Mouse (Mus musculus): ENCODE results near the gene Gm49388.

Gm49388 gene

GRCm38 (mm10) chr7:127785308-127785707 lies at the start of gene Gm49388:
Gene Gm49388 (plus strand): TSS chr7:127785608.
- DNase-seq, result no peak

- peak; percentile 90 for DNase-seq
Measured at GRCm38 (mm10) chr7:127744366-127745045, 40.9 kb upstream of the Gm49388 start, which contains the start of gene Fbxl19. Gene Fbxl19 (plus strand): TSS chr7:127744543.

GRCm38 (mm10) chr7:127745251-127745651 lies 40.2 kb upstream of the Gm49388 start:
- peak; percentile 94 for DNase-seq

GRCm38 (mm10) chr7:127745652-127746493 lies 39.5 kb upstream of the Gm49388 start:
- peak; percentile 97 for DNase-seq

DNA sequence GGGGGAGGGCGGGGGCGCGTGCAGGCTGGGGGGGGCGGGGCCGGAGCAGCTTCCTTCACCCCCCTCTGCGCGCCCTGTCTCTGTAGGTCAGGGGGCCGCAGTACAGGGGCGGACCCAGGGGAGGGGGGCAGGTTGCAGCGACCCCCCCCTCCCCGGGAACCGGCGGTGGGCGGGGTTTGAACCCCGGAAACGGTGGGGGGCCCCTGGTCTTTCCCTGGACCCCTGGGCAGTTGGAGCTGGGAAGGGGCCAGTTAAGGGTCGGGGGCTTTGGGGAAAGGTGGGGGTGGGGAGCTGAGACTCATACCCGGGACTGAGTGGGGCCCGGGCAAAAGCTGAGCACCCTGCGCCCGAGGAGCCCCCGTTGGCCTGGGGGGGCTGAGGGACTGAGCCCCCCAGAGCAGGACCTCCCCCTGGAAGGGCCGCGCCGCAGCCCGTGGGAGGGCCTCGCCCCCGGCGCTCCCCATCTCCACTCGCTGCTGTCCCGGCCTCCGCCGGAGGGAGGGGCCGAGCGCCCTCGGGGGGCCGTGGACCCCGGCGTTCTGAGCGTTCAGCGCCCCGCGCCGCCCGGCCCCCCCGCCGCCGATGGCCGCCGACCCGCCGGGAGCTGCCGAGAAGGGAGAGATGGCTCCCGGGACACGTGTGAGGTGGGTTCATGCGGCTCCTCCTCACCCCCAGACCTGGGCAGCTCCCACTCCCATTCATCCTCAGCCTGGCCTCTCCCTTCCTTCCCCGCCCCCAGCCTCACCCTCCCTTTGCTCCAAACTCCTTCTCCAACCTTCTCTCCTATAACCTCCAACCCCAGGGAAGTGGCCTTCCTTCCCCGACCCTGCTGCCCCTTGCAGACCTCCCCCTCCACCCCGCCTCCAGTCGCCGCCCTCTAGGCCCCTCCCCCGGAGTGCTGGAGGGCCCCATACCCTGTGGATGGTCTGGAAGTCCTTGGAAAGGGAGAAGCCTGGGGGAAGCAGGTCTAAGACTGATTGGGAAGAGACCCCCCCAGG lies 38.6 kb upstream of the Gm49388 start:
- peak; percentile 71 for DNase-seq

- no peak for DNase-seq
Measured at GRCm38 (mm10) chr7:127747559-127748234, 37.7 kb upstream of the Gm49388 start.

- no peak for DNase-seq
Measured at GRCm38 (mm10) chr7:127748235-127748560, 37.2 kb upstream of the Gm49388 start.

DNA sequence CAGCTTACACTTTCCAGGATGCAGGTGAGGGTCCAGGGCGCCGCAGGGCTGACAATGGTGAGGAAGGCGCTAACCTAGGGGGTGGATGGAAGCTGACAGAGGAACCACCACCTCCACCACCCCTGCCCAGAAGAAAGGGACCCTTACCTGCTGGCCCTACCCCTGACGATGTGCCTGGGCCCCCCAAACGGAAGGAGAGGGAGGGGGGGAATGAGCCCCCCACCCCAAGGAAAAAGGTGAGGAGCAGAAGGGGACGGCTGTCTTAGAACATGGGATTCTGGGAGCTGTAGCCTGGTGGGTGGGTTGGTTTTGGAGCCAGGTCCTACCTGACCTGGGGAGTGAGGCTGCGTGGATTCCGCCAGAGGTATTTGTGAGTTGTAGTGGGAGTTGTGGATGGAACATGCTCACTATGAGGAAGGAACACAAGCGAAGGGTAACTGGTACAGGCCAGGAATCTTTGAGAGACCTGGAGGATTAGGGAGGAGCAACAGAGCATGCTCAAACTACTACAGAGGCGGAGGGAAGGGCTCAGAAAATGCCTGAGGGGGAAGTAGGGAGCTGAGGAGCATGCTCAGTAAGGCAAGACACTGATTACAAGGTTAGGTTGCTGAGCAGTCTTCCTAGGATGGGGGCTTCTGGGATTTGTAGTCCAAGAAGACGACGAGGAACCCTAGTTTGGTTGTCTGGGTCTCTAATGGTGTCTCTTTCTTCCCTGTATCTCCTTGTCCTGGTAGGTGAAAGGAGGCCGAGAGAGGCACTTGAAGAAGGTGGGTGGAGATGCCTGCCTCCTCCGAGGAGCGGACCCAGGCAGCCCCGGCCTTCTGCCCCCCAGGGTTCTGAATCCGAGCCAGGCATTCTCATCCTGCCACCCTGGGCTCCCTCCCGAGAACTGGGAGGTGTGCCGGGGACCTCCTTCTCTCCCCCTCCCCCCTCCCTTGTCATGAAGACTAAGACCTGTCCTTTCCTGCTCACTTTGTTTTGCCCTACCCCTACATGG lies 35.0 kb upstream of the Gm49388 start:
- DNase-seq, result peak; percentile 39

- no peak for DNase-seq
Measured at GRCm38 (mm10) chr7:127751619-127752018, 33.8 kb upstream of the Gm49388 start.

DNA sequence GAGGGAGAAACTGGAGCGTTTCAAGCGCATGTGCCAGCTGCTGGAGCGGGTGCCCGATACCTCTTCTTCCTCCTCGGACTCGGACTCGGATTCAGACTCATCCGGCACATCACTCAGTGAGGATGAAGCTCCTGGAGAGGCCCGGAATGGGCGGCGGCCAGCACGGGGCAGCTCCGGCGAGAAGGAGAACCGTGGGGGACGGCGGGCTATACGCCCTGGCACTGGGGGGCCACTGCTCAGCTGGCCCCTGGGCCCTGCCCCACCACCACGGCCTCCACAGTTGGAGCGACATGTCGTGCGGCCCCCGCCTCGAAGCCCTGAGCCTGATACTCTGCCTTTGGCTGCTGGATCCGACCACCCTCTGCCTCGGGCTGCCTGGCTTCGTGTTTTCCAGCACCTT lies 33.3 kb upstream of the Gm49388 start:
- no peak for DNase-seq

GRCm38 (mm10) chr7:127753158-127753557 lies 32.2 kb upstream of the Gm49388 start:
- no peak for DNase-seq

- DNase-seq, result no peak
Measured at GRCm38 (mm10) chr7:127753741-127754140, 31.7 kb upstream of the Gm49388 start.

DNA sequence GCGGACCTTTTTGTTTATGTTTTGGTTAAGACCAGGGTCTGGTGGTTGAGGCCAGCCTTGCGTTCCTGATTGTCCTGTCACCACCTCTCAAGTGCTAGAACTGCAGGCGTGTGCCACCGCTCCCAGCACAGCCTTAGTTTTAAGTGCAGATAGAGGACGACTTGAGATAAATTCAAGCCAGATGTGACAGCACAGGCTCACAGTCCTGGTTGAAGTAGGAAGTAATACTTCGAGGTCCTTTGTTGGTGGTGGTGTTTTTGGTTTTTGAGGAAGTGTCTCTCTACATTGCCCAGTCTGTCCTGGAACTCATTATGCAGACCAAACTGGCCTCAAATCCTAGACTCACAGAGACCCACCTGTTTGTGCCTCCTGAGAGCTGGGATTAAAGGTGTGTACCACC lies 25.7 kb upstream of the Gm49388 start:
- no peak for DNase-seq

DNA sequence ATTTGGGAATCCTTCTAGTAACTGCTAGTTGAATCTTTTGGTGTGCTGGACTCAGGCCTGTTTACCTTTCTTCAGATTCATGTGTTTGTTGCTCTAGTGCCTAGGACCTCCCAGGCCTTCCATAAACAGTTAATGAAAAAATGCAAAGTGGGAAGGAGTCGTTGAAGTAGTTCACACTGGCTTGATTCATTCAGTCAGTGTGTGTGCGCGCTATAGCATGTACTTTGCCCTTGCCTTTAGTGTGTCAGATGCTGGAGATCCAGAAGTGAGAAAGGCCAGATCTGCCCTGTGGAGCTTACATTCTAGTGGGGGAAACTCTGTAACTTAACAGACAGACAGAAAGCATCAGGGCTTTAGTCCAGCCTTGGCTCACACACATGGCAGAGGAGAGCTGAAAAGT lies 24.9 kb upstream of the Gm49388 start:
- no peak for DNase-seq

DNA sequence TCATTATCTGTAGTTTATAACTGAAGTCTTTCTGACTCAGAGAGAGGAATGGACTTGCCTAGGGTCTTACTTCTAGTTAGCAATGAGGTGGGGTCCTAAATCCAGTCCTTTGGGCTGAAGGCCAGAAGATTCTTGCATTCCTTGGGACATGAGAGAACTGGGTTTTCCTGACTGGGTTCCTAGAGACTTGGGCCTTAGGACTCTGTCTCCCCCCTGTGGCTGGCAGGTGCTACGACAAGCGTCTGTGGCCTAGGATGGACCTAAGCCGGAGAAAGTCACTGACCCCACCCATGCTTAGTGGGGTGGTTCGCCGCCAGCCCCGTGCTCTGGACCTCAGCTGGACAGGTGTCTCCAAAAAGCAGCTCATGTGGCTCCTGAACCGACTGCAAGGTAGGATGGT lies 24.4 kb upstream of the Gm49388 start:
- DNase-seq, result peak; percentile 84

- no peak for DNase-seq
Measured at GRCm38 (mm10) chr7:127763642-127764041, 21.8 kb upstream of the Gm49388 start.

GRCm38 (mm10) chr7:127765756-127766155 lies 19.7 kb upstream of the Gm49388 start:
- peak; percentile 46 for DNase-seq

GRCm38 (mm10) chr7:127766851-127767609 lies 18.4 kb upstream of the Gm49388 start:
- no peak for DNase-seq

GRCm38 (mm10) chr7:127767671-127768345 lies 17.6 kb upstream of the Gm49388 start:
- peak; percentile 26 for DNase-seq
